ENCODE assay signal across 12 mouse cellular contexts in the genomic region with DNA sequence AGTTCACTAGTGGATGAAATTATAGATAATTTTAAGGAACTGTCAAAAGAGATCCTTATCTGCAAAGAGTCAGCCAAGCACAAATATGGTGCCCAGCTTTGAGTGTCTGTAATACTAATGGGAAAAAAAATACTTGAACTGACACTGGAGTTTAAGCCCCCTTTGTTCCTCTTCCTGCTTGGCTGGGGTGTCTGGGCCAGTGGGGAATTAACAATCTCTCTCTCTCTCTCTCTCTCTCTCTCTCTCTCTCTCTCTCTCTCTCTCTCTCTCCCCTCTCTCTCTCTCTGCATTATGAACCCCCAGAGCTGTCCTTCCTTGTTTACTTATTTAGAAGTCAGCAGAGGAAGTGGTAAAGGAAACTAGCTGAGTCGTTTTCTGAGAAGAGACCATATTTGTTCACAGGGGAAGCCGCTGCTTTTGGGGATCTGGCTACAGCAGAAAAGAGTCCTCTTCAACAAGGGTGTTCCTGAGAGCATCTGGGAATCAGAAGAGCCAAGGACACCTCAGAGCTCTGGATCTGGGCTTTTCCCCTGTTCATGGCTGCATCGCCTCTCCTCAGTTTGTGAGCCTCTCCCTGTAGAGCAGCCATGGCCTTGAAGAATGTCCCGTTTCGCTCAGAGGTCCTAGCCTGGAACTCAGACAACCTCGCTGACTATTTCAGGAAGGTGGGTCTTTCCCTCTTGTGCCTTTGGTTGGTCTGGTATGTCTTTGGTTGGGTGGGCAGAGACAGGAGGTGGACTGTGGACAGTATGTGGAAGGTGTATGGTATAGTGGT. TPM values are rescaled to one million over a fixed set of nuclear protein-coding genes. Genes with fewer than 3 reads are reported as not detected.
DNase-seq lines count a peak whose midpoint lies in the region; ATAC-seq and TF ChIP-seq lines count a peak whose summit lies in the region.
"Had no signal": no experiment of that assay in that cellular context is flagged by ENCODE, and none has a peak within 500 bp of the region (broad histone marks: within the 10 kb centered on the region; RNA-seq: fewer than 3 reads in every experiment).

A gene (plus strand): TSS at position 154 of the 775 bp plus-strand sequence.

- no peaks in the 10 kb centered on the region for H3K36me3 ChIP-seq in forebrain, embryonic 10.5 days (replicated peaks)
- no peaks in the 10 kb centered on the region for H3K36me3 ChIP-seq in hindbrain, postnatal 0 days (ENCODE audit: insufficient read depth, low read length)
- H3K36me3 ChIP-seq: midbrain, embryonic 13.5 days had no signal

- 84% methylated on average over 6 of the region's 6 CpGs for WGBS in olfactory bulb, adult 2 months
- 83% methylated on average over 6 of the region's 6 CpGs for WGBS in forebrain, embryonic 10.5 days
- WGBS in hindbrain, postnatal 0 days: 82% methylated on average over 6 of the region's 6 CpGs

- H3K4me2 ChIP-seq in hindbrain, postnatal 0 days (ENCODE audit: low read depth, low read length): no peak within 1 kb of the TSS
- H3K4me2 ChIP-seq: forebrain, embryonic 13.5 days; midbrain, embryonic 13.5 days had no signal

- no peak within 1 kb of the TSS for H3K9ac ChIP-seq in hindbrain, postnatal 0 days (replicated peaks; ENCODE audit: low read length)
- H3K9ac ChIP-seq: forebrain, embryonic 13.5 days; midbrain, embryonic 13.5 days had no signal

- ATAC-seq in inflammation-experienced regulatory T-cells, adult 6 months: peak; percentile 66
- no peak for ATAC-seq in hindbrain, postnatal 0 days
- ATAC-seq: forebrain, embryonic 13.5 days; midbrain, embryonic 13.5 days had no signal

- no peak for TF ChIP-seq CTCF in gastrocnemius, adult 2 months (IDR thresholded peaks at IDR 0.05)
- TF ChIP-seq CTCF in olfactory bulb, adult 2 months (IDR thresholded peaks at IDR 0.05; ENCODE audit: insufficient read depth, low read depth, low read length): no peak
- no peak for TF ChIP-seq CTCF in hindbrain, postnatal 0 days (IDR thresholded peaks at IDR 0.05; ENCODE audit: low read depth)

- intact Hi-C loops in gastrocnemius, adult 2 months (cut with DNase I): no loop called here

- no peaks in the 10 kb centered on the region for H3K4me1 ChIP-seq in olfactory bulb, adult 2 months (ENCODE audit: control insufficient read depth, insufficient read depth, low read length)
- no peaks in the 10 kb centered on the region for H3K4me1 ChIP-seq in forebrain, embryonic 10.5 days
- H3K4me1 ChIP-seq in hindbrain, postnatal 0 days (ENCODE audit: insufficient read depth, low read length): no peaks in the 10 kb centered on the region
- H3K4me1 ChIP-seq: forebrain, embryonic 13.5 days; midbrain, embryonic 13.5 days had no signal

- H3K9me3 ChIP-seq in forebrain, embryonic 10.5 days: no peaks in the 10 kb centered on the region
- no peaks in the 10 kb centered on the region for H3K9me3 ChIP-seq in hindbrain, postnatal 0 days (ENCODE audit: low read length)
- H3K9me3 ChIP-seq: forebrain, embryonic 13.5 days; midbrain, embryonic 13.5 days had no signal

- no peak for DNase-seq in gastrocnemius, adult 2 months
- DNase-seq in gastrocnemius, postnatal 25 days: no peak
- DNase-seq in CD4-positive, CD25-positive, alpha-beta regulatory T cell, adult 2 months (ENCODE audit: low read depth, low spot score): peak; percentile 67
- DNase-seq in forebrain, embryonic 10.5 days (ENCODE audit: extremely low spot score, low spot score): no peak
- DNase-seq in urinary bladder, postnatal 10 days (ENCODE audit: low spot score): no peak
- DNase-seq in hindbrain, postnatal 0 days (ENCODE audit: low spot score): no peak
- DNase-seq: cerebellum, postnatal 10 days; heart, postnatal 4 days had no signal

- H3K4me3 ChIP-seq in gastrocnemius, adult 2 months: peak within 1 kb of the TSS; percentile 57
- peak within 1 kb of the TSS; percentile 2; the same call in 1 of the 2 replicates for H3K4me3 ChIP-seq in olfactory bulb, adult 2 months (ENCODE audit: insufficient read depth, low read depth, low read length)
- no peak within 1 kb of the TSS for H3K4me3 ChIP-seq in forebrain, embryonic 10.5 days
- H3K4me3 ChIP-seq in hindbrain, postnatal 0 days (ENCODE audit: low read length): no peak within 1 kb of the TSS
- H3K4me3 ChIP-seq: forebrain, embryonic 13.5 days; midbrain, embryonic 13.5 days had no signal

- H3K27ac ChIP-seq in gastrocnemius, adult 2 months: peak within 1 kb of the TSS; percentile 57; the same call in 1 of the 2 replicates
- no peak within 1 kb of the TSS; the same call in 1 of the 2 replicates for H3K27ac ChIP-seq in olfactory bulb, adult 2 months (ENCODE audit: insufficient read depth, low read depth, low read length)
- no peak within 1 kb of the TSS for H3K27ac ChIP-seq in forebrain, embryonic 10.5 days
- no peak within 1 kb of the TSS for H3K27ac ChIP-seq in hindbrain, postnatal 0 days
- H3K27ac ChIP-seq: forebrain, embryonic 13.5 days; midbrain, embryonic 13.5 days had no signal

- no peaks in the 10 kb centered on the region for H3K27me3 ChIP-seq in forebrain, embryonic 10.5 days (ENCODE audit: poor library complexity, severe bottlenecking)
- H3K27me3 ChIP-seq in hindbrain, postnatal 0 days (ENCODE audit: insufficient read depth, low read length): no peaks in the 10 kb centered on the region
- H3K27me3 ChIP-seq: forebrain, embryonic 13.5 days; midbrain, embryonic 13.5 days had no signal

- no peak for TF ChIP-seq POLR2A in olfactory bulb, adult 2 months (IDR thresholded peaks at IDR 0.05; ENCODE audit: insufficient read depth, low read depth, low read length)

RNA-seq across cellular contexts. Expression of the gene that starts here (rescaled TPM):
- 1 to 10 TPM in 1 of 2 experiments, under 1 TPM in 1; 0.36 to 1.6 TPM for total RNA-seq in gastrocnemius, adult 2 months (2021)
- total RNA-seq in gastrocnemius, postnatal 25 days (2021): 1 to 10 TPM in 1 of 2 experiments, under 1 TPM in 1; 0.72 to 1.8 TPM
- polyA plus RNA-seq in inflammation-experienced regulatory T-cells, adult 6 months (2017; shearing (Covaris generic)): 100 to 1,000 TPM; 451 to 581 (median 480) TPM
- not detected in 2 replicates for polyA plus RNA-seq in olfactory bulb, adult 2 months (2012; ENCODE audit: insufficient read depth, insufficient read length, low replicate concordance, missing spikeins)
- 1.2 and 1.7 TPM in 2 replicates for polyA plus RNA-seq in forebrain, embryonic 10.5 days (2016; fragmentation: Nextera tagmentation; extraction: Ambion mirVana)
- total RNA-seq in hindbrain, postnatal 0 days (2014; rRNA removed): 0.52 and 2.7 TPM in 2 replicates
- 1.9 and 2.6 TPM in 2 replicates for polyA plus RNA-seq in hindbrain, postnatal 0 days (2015; fragmentation: Nextera tagmentation; extraction: Ambion mirVana)

Comparison
In these comparisons a context has a peak if more than half of its experiments do, and no peak if none do; other contexts are left out.
1. RNA of the gene that starts here (polyA plus RNA-seq): 451 to 581 TPM in inflammation-experienced regulatory T-cells, adult 6 months and not detected in olfactory bulb, adult 2 months; 1.9 to 2.6 TPM in hindbrain, postnatal 0 days and 1.2 to 1.7 TPM in forebrain, embryonic 10.5 days; every median in the first group is over 10 times any median in the second.
2. H3K4me3 ChIP-seq: peak in gastrocnemius, adult 2 months (single experiment) and olfactory bulb, adult 2 months (single experiment); none in forebrain, embryonic 10.5 days (single experiment) and hindbrain, postnatal 0 days (single experiment).